Mouse (Mus musculus): ENCODE results near the gene Igf2r.

The Igf2r gene

GRCm38 (mm10) chr17:12769380-12769921 lies at the start of gene Igf2r:
Gene Igf2r (minus strand): TSS chr17:12769664.
- peak; percentile 76 to 85 for DNase-seq (ENCODE audit: low spot score in 2 of 2)

GRCm38 (mm10) chr17:12815885-12816284 lies 46.4 kb upstream of the Igf2r start:
- no peak for DNase-seq (ENCODE audit: low spot score in 2 of 2)

- no peak for DNase-seq (ENCODE audit: low spot score in 2 of 2)
These were observed 45.0 kb upstream of the Igf2r start for GRCm38 (mm10) chr17:12814502-12814901.

GRCm38 (mm10) chr17:12810973-12811303 lies 41.5 kb upstream of the Igf2r start:
- DNase-seq (ENCODE audit: low spot score in 2 of 2): no peak

GRCm38 (mm10) chr17:12810103-12810972 lies 40.9 kb upstream of the Igf2r start:
- peak in 1 of 2 experiments; percentile 44 for DNase-seq (ENCODE audit: low spot score in 2 of 2)

- DNase-seq (ENCODE audit: low spot score in 2 of 2): no peak
These were observed 39.4 kb upstream of the Igf2r start for GRCm38 (mm10) chr17:12808851-12809250.

GRCm38 (mm10) chr17:12804584-12805445 lies 35.4 kb upstream of the Igf2r start:
- DNase-seq (ENCODE audit: low spot score in 2 of 2): no peak

GRCm38 (mm10) chr17:12801861-12802540 lies 32.5 kb upstream of the Igf2r start:
- DNase-seq (ENCODE audit: low spot score in 2 of 2): no peak

- DNase-seq (ENCODE audit: low spot score in 2 of 2): no peak
These were observed 30.2 kb upstream of the Igf2r start for GRCm38 (mm10) chr17:12799368-12800275.

GRCm38 (mm10) chr17:12798571-12798970 lies 29.1 kb upstream of the Igf2r start:
- no peak for DNase-seq (ENCODE audit: low spot score in 2 of 2)

- no peak for DNase-seq (ENCODE audit: low spot score in 2 of 2)
These were observed 28.1 kb upstream of the Igf2r start for GRCm38 (mm10) chr17:12797427-12798029.

GRCm38 (mm10) chr17:12796633-12797032 lies 27.2 kb upstream of the Igf2r start:
- DNase-seq (ENCODE audit: low spot score in 2 of 2): no peak

GRCm38 (mm10) chr17:12793660-12794406 lies 24.4 kb upstream of the Igf2r start:
- peak in 1 of 2 experiments; percentile 27 for DNase-seq (ENCODE audit: low spot score in 2 of 2)

- DNase-seq (ENCODE audit: low spot score in 2 of 2): no peak
These were observed 23.1 kb upstream of the Igf2r start for GRCm38 (mm10) chr17:12792422-12793206.

- no peak for DNase-seq (ENCODE audit: low spot score in 2 of 2)
These were observed 22.0 kb upstream of the Igf2r start for GRCm38 (mm10) chr17:12791420-12791819.

GRCm38 (mm10) chr17:12791079-12791406 lies 21.6 kb upstream of the Igf2r start:
- no peak for DNase-seq (ENCODE audit: low spot score in 2 of 2)

GRCm38 (mm10) chr17:12790353-12791078 lies 21.1 kb upstream of the Igf2r start:
- no peak for DNase-seq (ENCODE audit: low spot score in 2 of 2)

All from frontal cortex, postnatal 10 days (tissue).